Mouse (Mus musculus): ENCODE results near the gene Olfr1018. TPM values are rescaled to one million over a fixed set of nuclear protein-coding genes. Genes with fewer than 3 reads are reported as not detected.

Olfr1018 gene
- polyA plus RNA-seq (2015; fragmentation: Nextera tagmentation; extraction: Ambion mirVana), result not detected in 2 replicates

DNA sequence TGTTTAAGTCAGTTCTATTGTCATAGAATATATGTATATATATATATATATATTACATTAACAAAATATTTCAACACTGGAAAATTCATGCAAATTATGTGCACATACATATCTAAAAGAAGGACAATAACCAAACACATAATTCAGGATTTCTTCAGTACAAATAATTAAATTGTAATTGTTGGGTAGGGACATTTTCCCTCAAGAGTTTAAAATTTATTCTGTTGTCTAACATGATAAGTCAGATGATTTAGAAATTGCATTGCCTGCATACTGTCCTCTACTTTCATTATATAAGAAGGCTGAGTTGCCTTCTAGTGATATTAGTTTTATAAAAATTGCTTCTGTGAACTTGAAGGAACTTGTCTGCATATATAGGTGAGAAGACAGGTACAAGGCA, at the start of gene Olfr1018:
Olfr1018 (plus strand) TSS at position 301 of the 400 bp plus-strand sequence.
- no peak within 1 kb of the TSS for H3K4me2 ChIP-seq (replicated peaks; ENCODE audit: low read depth, low read length)
- no peak within 1 kb of the TSS for H3K9ac ChIP-seq (replicated peaks; ENCODE audit: low read length)
- no peaks in the 10 kb centered on the region for H3K36me3 ChIP-seq (ENCODE audit: insufficient read depth, low read length)
- H3K27me3 ChIP-seq (ENCODE audit: insufficient read depth, low read length), result no peaks in the 10 kb centered on the region
- H3K4me3 ChIP-seq (ENCODE audit: low read length), result no peak within 1 kb of the TSS
- H3K9me3 ChIP-seq (ENCODE audit: low read length), result no peaks in the 10 kb centered on the region
- no peaks in the 10 kb centered on the region for H3K4me1 ChIP-seq (ENCODE audit: insufficient read depth, low read length)
- H3K27ac ChIP-seq (ENCODE audit: low read length), result no peak within 1 kb of the TSS
- ATAC-seq (ENCODE audit: low FRiP score, low TSS enrichment), result no peak

DNA sequence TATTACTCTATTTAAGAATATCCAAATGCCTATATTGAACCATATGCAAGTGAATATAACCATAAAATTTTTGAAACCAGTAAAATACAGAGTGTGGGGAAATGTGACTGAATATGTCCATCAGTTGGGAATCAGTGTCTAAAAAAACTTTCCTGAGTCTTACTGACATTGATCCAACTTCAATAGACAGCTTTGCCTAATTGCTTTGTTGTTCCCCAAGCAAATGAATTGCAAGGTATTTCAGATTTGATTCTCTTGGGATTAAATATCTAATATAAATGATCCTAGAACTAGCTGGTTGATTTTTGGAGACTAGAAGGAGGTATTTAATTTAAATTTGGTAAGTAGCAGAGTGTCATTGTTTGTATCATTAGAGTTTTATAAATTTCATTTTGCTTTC, 45.9 kb upstream of the Olfr1018 start, which contains the start of gene Olfr1014:
Olfr1014 (plus strand) TSS at position 301 of the 400 bp plus-strand sequence.
- Histone ChIP-seq H3K27me3 (ENCODE audit: insufficient read depth, low read length) (no peaks in the 10 kb centered on the region), H3K36me3 (ENCODE audit: insufficient read depth, low read length) (no peaks in the 10 kb centered on the region), H3K4me2 (replicated peaks; ENCODE audit: low read depth, low read length) (no peak within 1 kb of the TSS), H3K4me3 (ENCODE audit: low read length) (no peak within 1 kb of the TSS), H3K9me3 (ENCODE audit: low read length) (no peaks in the 10 kb centered on the region), H3K4me1 (ENCODE audit: insufficient read depth, low read length) (no peaks in the 10 kb centered on the region), H3K9ac (replicated peaks; ENCODE audit: low read length) (no peak within 1 kb of the TSS), H3K27ac (ENCODE audit: low read length) (no peak within 1 kb of the TSS)
- no peak for ATAC-seq (ENCODE audit: low FRiP score, low TSS enrichment)

DNA sequence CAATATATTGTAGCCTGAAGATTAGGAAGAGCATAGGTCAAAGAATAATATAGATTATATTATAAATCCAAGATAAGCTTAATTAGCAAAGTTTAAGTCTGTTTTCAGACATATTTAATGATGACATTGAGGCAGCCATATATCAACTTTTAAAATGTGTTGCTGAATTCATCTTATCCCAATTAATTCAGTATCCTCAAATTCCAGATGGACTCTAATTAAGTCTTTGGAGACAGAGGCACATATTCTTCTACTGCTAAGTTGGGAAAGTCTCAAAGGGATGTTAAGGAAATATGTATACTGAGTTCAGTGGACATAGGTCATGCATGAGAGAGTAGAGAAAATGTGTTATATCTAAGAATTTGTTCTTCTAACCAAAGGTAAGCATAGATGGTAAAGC, 36.6 kb upstream of the Olfr1018 start, which contains the start of gene Olfr1015:
Olfr1015 (plus strand) TSS at position 301 of the 400 bp plus-strand sequence.
- H3K36me3 ChIP-seq (ENCODE audit: insufficient read depth, low read length), result no peaks in the 10 kb centered on the region
- no peaks in the 10 kb centered on the region for H3K4me1 ChIP-seq (ENCODE audit: insufficient read depth, low read length)
- no peak within 1 kb of the TSS for H3K4me2 ChIP-seq (replicated peaks; ENCODE audit: low read depth, low read length)
- ATAC-seq (ENCODE audit: low FRiP score, low TSS enrichment), result no peak
- no peak within 1 kb of the TSS for H3K27ac ChIP-seq (ENCODE audit: low read length)
- no peak within 1 kb of the TSS for H3K9ac ChIP-seq (replicated peaks; ENCODE audit: low read length)
- H3K4me3 ChIP-seq (ENCODE audit: low read length), result no peak within 1 kb of the TSS
- no peaks in the 10 kb centered on the region for H3K9me3 ChIP-seq (ENCODE audit: low read length)
- no peaks in the 10 kb centered on the region for H3K27me3 ChIP-seq (ENCODE audit: insufficient read depth, low read length)

DNA sequence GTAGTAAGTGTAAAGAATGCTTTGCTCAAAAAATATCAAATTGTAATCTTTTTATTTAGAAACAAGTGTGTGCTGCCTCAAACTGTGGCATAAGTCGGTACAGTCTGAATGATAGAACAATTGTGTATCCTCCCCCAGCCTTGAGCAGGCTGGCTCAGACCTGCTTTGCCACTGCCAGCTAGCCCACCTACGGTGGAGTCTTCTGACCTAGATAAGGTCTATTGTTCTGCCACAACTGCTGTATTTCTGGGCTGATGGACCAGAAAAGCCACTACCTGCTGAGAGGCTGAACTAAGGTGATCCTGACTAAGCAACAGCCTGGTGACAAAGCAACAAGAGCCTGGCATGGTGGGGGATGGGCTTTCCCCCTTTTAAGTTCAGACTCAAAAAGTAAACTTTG, 25.9 kb upstream of the Olfr1018 start:
- WGBS, result 66% methylated on average over 2 of the region's 2 CpGs

DNA sequence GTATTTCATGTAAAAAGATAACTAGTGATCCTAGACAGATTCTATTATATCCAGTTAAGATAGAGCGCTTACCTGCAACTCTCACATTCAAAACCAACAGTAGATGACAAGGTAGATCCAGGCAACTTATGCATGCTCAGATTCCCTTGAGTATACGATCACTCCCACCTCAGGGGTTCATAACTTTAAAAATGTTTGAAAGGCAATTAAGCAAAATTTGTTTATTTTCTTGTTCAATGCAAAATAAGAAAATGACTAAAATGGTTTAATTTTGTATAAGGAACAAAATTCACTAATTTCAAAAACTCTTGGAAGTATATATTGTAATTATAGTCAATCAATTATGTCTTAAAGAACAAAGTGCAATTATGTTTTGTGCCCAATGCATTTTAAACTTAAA, 15.8 kb upstream of the Olfr1018 start, which contains the start of gene Olfr1016:
Olfr1016 (minus strand) TSS at position 101 of the 400 bp plus-strand sequence.
- Histone ChIP-seq H3K4me2 (replicated peaks; ENCODE audit: low read depth, low read length) (no peak within 1 kb of the TSS), H3K36me3 (ENCODE audit: insufficient read depth, low read length) (no peaks in the 10 kb centered on the region), H3K9ac (replicated peaks; ENCODE audit: low read length) (no peak within 1 kb of the TSS), H3K4me3 (ENCODE audit: low read length) (no peak within 1 kb of the TSS), H3K4me1 (ENCODE audit: insufficient read depth, low read length) (no peaks in the 10 kb centered on the region), H3K9me3 (ENCODE audit: low read length) (no peaks in the 10 kb centered on the region), H3K27ac (ENCODE audit: low read length) (no peak within 1 kb of the TSS), H3K27me3 (ENCODE audit: insufficient read depth, low read length) (no peaks in the 10 kb centered on the region)
- ATAC-seq (ENCODE audit: low FRiP score, low TSS enrichment), result no peak
- WGBS, result 90% methylated on average over 2 of the region's 2 CpGs

More for the DNA sequence above, 25.9 kb upstream of the Olfr1018 start:
- Histone ChIP-seq H3K9ac (replicated peaks; ENCODE audit: low read length) (no peak overlapping the region), H3K4me3 (ENCODE audit: low read length) (no peak overlapping the region), H3K9me3 (ENCODE audit: low read length) (no peaks in the 10 kb centered on the region), H3K27me3 (ENCODE audit: insufficient read depth, low read length) (no peaks in the 10 kb centered on the region), H3K4me2 (replicated peaks; ENCODE audit: low read depth, low read length) (no peak overlapping the region), H3K4me1 (ENCODE audit: insufficient read depth, low read length) (no peaks in the 10 kb centered on the region), H3K27ac (ENCODE audit: low read length) (no peak overlapping the region), H3K36me3 (ENCODE audit: insufficient read depth, low read length) (no peaks in the 10 kb centered on the region)
- ATAC-seq (ENCODE audit: low FRiP score, low TSS enrichment), result no peak

DNA sequence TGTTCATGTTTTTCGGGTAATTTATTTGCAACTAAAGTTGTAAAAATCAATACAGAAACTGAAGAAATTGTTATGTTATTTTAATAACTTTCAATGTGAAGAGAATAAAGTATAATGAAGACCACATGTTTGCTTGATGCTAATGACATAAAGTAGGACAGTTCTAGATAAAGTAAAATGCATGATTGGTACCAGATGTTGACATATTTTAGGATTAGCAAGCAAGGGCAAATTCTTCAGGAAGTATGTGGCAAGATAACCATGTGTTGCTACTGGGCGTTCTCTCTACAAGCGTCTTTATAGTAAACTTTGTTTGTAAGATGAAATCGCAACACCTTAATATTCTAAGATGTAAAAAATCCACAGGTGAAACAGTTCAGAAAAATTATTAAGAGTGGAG, 13.8 kb upstream of the Olfr1018 start:
- H3K9me3 ChIP-seq (ENCODE audit: low read length), result no peaks in the 10 kb centered on the region
- H3K27me3 ChIP-seq (ENCODE audit: insufficient read depth, low read length), result no peaks in the 10 kb centered on the region
- ATAC-seq (ENCODE audit: low FRiP score, low TSS enrichment), result no peak
- H3K27ac ChIP-seq (ENCODE audit: low read length), result no peak overlapping the region
- 84% methylated on average over 4 of the region's 4 CpGs for WGBS
- H3K4me1 ChIP-seq (ENCODE audit: insufficient read depth, low read length), result no peaks in the 10 kb centered on the region
- no peak overlapping the region for H3K4me3 ChIP-seq (ENCODE audit: low read length)
- no peak overlapping the region for H3K4me2 ChIP-seq (replicated peaks; ENCODE audit: low read depth, low read length)
- H3K36me3 ChIP-seq (ENCODE audit: insufficient read depth, low read length), result no peaks in the 10 kb centered on the region
- no peak overlapping the region for H3K9ac ChIP-seq (replicated peaks; ENCODE audit: low read length)

DNA sequence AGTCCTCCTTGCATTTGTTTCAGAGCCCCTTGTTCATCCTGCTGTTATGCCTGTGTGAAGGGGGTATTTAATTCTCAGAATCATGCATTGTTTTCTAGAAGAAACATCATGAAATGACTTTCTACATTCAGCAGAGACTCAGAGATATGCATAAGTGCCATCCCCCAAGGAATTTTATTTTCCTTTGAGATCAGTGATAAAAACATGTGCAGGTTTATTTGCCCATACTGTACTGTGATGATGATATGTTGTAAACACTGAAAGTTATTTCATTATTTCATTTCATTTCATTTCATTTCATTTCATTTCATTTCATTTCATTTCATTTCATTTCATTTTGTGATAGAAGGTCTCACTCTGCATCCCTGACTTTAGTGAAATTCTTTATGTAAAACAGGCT, 27.1 kb downstream of the Olfr1018 start, which contains the start of gene Olfr1019:
Olfr1019 (minus strand) TSS at position 101 of the 400 bp plus-strand sequence.
- ATAC-seq (ENCODE audit: low FRiP score, low TSS enrichment), result no peak
- Histone ChIP-seq H3K9ac (replicated peaks; ENCODE audit: low read length) (no peak within 1 kb of the TSS), H3K27me3 (ENCODE audit: insufficient read depth, low read length) (no peaks in the 10 kb centered on the region), H3K36me3 (ENCODE audit: insufficient read depth, low read length) (no peaks in the 10 kb centered on the region), H3K4me1 (ENCODE audit: insufficient read depth, low read length) (no peaks in the 10 kb centered on the region), H3K9me3 (ENCODE audit: low read length) (no peaks in the 10 kb centered on the region), H3K4me2 (replicated peaks; ENCODE audit: low read depth, low read length) (no peak within 1 kb of the TSS), H3K27ac (ENCODE audit: low read length) (no peak within 1 kb of the TSS), H3K4me3 (ENCODE audit: low read length) (no peak within 1 kb of the TSS)

DNA sequence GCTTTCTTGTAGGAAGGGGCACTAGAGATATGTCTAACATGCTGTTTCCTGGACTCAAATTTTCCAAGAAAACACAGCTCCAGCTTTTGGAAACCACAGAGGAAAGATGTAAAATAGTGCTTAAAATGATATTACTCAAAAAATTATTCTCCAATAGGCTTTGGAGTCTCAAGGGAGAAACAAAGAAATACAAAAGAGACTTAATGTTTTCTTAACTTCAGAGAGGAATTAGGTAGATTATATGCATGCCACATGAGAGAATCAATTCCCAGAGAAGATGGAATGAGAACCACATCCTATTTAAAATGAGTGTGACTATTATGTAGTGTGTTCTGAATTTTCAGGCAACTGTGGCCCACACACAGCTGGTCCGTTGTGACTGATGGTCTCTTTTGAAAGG, 28.5 kb downstream of the Olfr1018 start, which contains the start of gene Olfr1020:
Olfr1020 (plus strand) TSS at position 301 of the 400 bp plus-strand sequence.
- no peak within 1 kb of the TSS for H3K9ac ChIP-seq (replicated peaks; ENCODE audit: low read length)
- 71% methylated on average over 1 of the region's 1 CpGs for WGBS
- H3K27me3 ChIP-seq (ENCODE audit: insufficient read depth, low read length), result no peaks in the 10 kb centered on the region
- H3K27ac ChIP-seq (ENCODE audit: low read length), result no peak within 1 kb of the TSS
- no peaks in the 10 kb centered on the region for H3K36me3 ChIP-seq (ENCODE audit: insufficient read depth, low read length)
- H3K4me3 ChIP-seq (ENCODE audit: low read length), result no peak within 1 kb of the TSS
- H3K9me3 ChIP-seq (ENCODE audit: low read length), result no peaks in the 10 kb centered on the region
- H3K4me1 ChIP-seq (ENCODE audit: insufficient read depth, low read length), result no peaks in the 10 kb centered on the region
- H3K4me2 ChIP-seq (replicated peaks; ENCODE audit: low read depth, low read length), result no peak within 1 kb of the TSS
- ATAC-seq (ENCODE audit: low FRiP score, low TSS enrichment), result no peak

DNA sequence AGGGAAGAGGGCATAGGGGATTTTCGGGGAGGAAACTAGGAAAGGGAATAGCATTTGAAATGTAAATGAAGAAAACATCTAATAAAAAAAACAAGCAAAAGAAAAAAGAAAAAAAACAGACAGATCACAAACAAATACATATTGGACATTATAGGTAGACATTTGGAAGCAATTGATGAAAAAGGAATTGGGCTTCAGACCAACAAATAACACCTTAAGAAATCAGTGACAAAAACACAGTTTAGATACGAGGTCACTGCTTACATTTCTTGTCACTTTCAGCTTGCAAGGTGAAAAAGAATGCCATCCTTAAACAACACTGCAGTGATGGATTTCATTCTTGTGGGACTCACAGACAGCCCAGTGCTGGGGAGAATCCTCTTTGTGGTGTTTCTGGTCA, 50.0 kb downstream of the Olfr1018 start, which contains the start of gene Olfr1022:
Olfr1022 (plus strand) TSS at position 301 of the 400 bp plus-strand sequence.
- H3K27ac ChIP-seq (ENCODE audit: low read length), result no peak within 1 kb of the TSS
- ATAC-seq (ENCODE audit: low FRiP score, low TSS enrichment), result no peak
- H3K9ac ChIP-seq (replicated peaks; ENCODE audit: low read length), result no peak within 1 kb of the TSS
- no peaks in the 10 kb centered on the region for H3K4me1 ChIP-seq (ENCODE audit: insufficient read depth, low read length)
- no peak within 1 kb of the TSS for H3K4me2 ChIP-seq (replicated peaks; ENCODE audit: low read depth, low read length)
- WGBS, result 53% methylated on average over 2 of the region's 2 CpGs
- no peaks in the 10 kb centered on the region for H3K27me3 ChIP-seq (ENCODE audit: insufficient read depth, low read length)
- H3K9me3 ChIP-seq (ENCODE audit: low read length), result no peaks in the 10 kb centered on the region
- no peak within 1 kb of the TSS for H3K4me3 ChIP-seq (ENCODE audit: low read length)
- no peaks in the 10 kb centered on the region for H3K36me3 ChIP-seq (ENCODE audit: insufficient read depth, low read length)

All from kidney, embryonic 16.5 days (tissue).